Mouse (Mus musculus): Measurements from ENCODE around the gene Vav2.

- no peak for TF ChIP-seq CTCF (conservative IDR thresholded peaks at IDR 0.05; ENCODE audit: low read length)
- TF ChIP-seq NANOG (IDR thresholded peaks at IDR 0.05; ENCODE audit: borderline replicate concordance, low read length): no peak
- TF ChIP-seq POU5F1 (IDR thresholded peaks at IDR 0.05; ENCODE audit: borderline replicate concordance, low read length): no peak
Observed at GRCm38 (mm10) chr2:27226572-27226971, 200.3 kb downstream of the Vav2 start.
